Mouse (Mus musculus): ENCODE measurements around the gene Tsen54. TPM values are rescaled to one million over a fixed set of nuclear protein-coding genes. Genes with fewer than 3 reads are reported as not detected.

Tsen54 gene
- polyA plus RNA-seq, 1 experiment from 2014 or later = 31.3 TPM

GRCm38 (mm10) chr11:115819915-115820623 is 5.5 kb downstream of the Tsen54 start:
- Histone ChIP-seq H3K4me1 (replicated peaks) (peaks cover 14% of the 10 kb centered on the region), H3K27ac (no peak overlapping the region), H3K4me2 (replicated peaks) (no peak overlapping the region), H3K4me3 (replicated peaks) (no peak overlapping the region), H3K27me3 (replicated peaks) (no peaks in the 10 kb centered on the region), H3K9me3 (no peaks in the 10 kb centered on the region), H3K36me3 (peaks cover 10% of the 10 kb centered on the region), H3K9ac (no peak overlapping the region)
- no peak for ATAC-seq
- 84% methylated on average over 16 of the region's 16 CpGs for WGBS

- H3K27me3 ChIP-seq (replicated peaks) = no peaks in the 10 kb centered on the region
- no peak overlapping the region for H3K9ac ChIP-seq
- H3K36me3 ChIP-seq = peaks cover 10% of the 10 kb centered on the region
- no peak for ATAC-seq
- H3K9me3 ChIP-seq = no peaks in the 10 kb centered on the region
- 0 out of 2 replicates have a peak, but pooled peaks cover 8% of the 10 kb centered on the region for H3K4me1 ChIP-seq (replicated peaks)
- H3K27ac ChIP-seq = no peak overlapping the region
- H3K4me3 ChIP-seq (replicated peaks) = no peak overlapping the region
- WGBS = 77% methylated on average over 4 of the region's 4 CpGs
- H3K4me2 ChIP-seq (replicated peaks) = no peak overlapping the region
Observed at GRCm38 (mm10) chr11:115821001-115821400, 6.5 kb downstream of the Tsen54 start.

- Histone ChIP-seq H3K9me3 (no peaks in the 10 kb centered on the region), H3K36me3 (peaks cover 10% of the 10 kb centered on the region), H3K4me2 (replicated peaks) (peak within 1 kb of the TSS; percentile 91), H3K27ac (peak within 1 kb of the TSS; percentile 84), H3K27me3 (replicated peaks) (no peaks in the 10 kb centered on the region), H3K9ac (peak within 1 kb of the TSS; percentile 75), H3K4me1 (replicated peaks) (peaks cover 19% of the 10 kb centered on the region; the same call in 1 of the 2 replicates), H3K4me3 (replicated peaks) (peak within 1 kb of the TSS; percentile 76)
- WGBS = under 1% methylated on average over 87 of the region's 87 CpGs
- peak; percentile 98 for ATAC-seq
Observed at GRCm38 (mm10) chr11:115823774-115824740, 9.5 kb downstream of the Tsen54 start, which contains the start of gene Llgl2. TSS of gene Llgl2 (plus strand) at chr11:115824049.

- H3K4me1 ChIP-seq (replicated peaks) = peaks cover 25% of the 10 kb centered on the region; the same call in 1 of the 2 replicates
- peaks cover 8% of the 10 kb centered on the region for H3K36me3 ChIP-seq
- no peaks in the 10 kb centered on the region for H3K9me3 ChIP-seq
- peak overlapping the region; percentile 91 for H3K4me2 ChIP-seq (replicated peaks)
- H3K9ac ChIP-seq = peak overlapping the region; percentile 75
- H3K4me3 ChIP-seq (replicated peaks) = peak overlapping the region; percentile 76
- WGBS = 11% methylated on average over 11 of the region's 11 CpGs
- peak; percentile 51 for ATAC-seq
- no peaks in the 10 kb centered on the region for H3K27me3 ChIP-seq (replicated peaks)
- H3K27ac ChIP-seq = peak overlapping the region; percentile 84
Observed at GRCm38 (mm10) chr11:115824813-115825212, 10.3 kb downstream of the Tsen54 start.

GRCm38 (mm10) chr11:115826487-115826886 is 12.0 kb downstream of the Tsen54 start:
- Histone ChIP-seq H3K27ac (no peak overlapping the region), H3K4me3 (replicated peaks) (0 out of 2 replicates have a peak overlapping the region, but pooled peaks have one; percentile 4), H3K4me1 (replicated peaks) (peaks cover 38% of the 10 kb centered on the region), H3K36me3 (no peaks in the 10 kb centered on the region), H3K9me3 (no peaks in the 10 kb centered on the region), H3K9ac (no peak overlapping the region; the same call in 1 of the 2 replicates), H3K27me3 (replicated peaks) (no peaks in the 10 kb centered on the region), H3K4me2 (replicated peaks) (peak overlapping the region; percentile 91)
- ATAC-seq = no peak
- WGBS = 58% methylated on average over 5 of the region's 5 CpGs

GRCm38 (mm10) chr11:115827624-115828023 is 13.1 kb downstream of the Tsen54 start:
- H3K9me3 ChIP-seq = no peaks in the 10 kb centered on the region
- no peak overlapping the region for H3K27ac ChIP-seq
- no peak for ATAC-seq
- H3K27me3 ChIP-seq (replicated peaks) = no peaks in the 10 kb centered on the region
- H3K4me1 ChIP-seq (replicated peaks) = peaks cover 48% of the 10 kb centered on the region
- H3K4me3 ChIP-seq (replicated peaks) = no peak overlapping the region
- no peaks in the 10 kb centered on the region for H3K36me3 ChIP-seq
- no peak overlapping the region for H3K4me2 ChIP-seq (replicated peaks)
- no peak overlapping the region for H3K9ac ChIP-seq
- WGBS = 78% methylated on average over 6 of the region's 6 CpGs

- no peak for ATAC-seq
- 56% methylated on average over 4 of the region's 4 CpGs for WGBS
- Histone ChIP-seq H3K4me3 (replicated peaks) (no peak overlapping the region), H3K27ac (no peak overlapping the region), H3K4me1 (replicated peaks) (peaks cover 54% of the 10 kb centered on the region), H3K27me3 (replicated peaks) (no peaks in the 10 kb centered on the region), H3K36me3 (no peaks in the 10 kb centered on the region), H3K9ac (no peak overlapping the region), H3K4me2 (replicated peaks) (peak overlapping the region; percentile 1; the same call in 1 of the 2 replicates), H3K9me3 (no peaks in the 10 kb centered on the region)
Observed at GRCm38 (mm10) chr11:115829036-115829435, 14.5 kb downstream of the Tsen54 start.

GRCm38 (mm10) chr11:115830550-115831325 is 16.2 kb downstream of the Tsen54 start:
- 0 out of 2 replicates have a peak overlapping the region, but pooled peaks have one; percentile 4 for H3K9ac ChIP-seq
- ATAC-seq = no peak

GRCm38 (mm10) chr11:115831518-115831917 is 17.0 kb downstream of the Tsen54 start:
- peak overlapping the region; percentile 41 for H3K4me2 ChIP-seq (replicated peaks)
- peak overlapping the region; percentile 72 for H3K27ac ChIP-seq
- ATAC-seq = no peak
- H3K9ac ChIP-seq = no peak overlapping the region
- no peak overlapping the region for H3K4me3 ChIP-seq (replicated peaks)
- no peaks in the 10 kb centered on the region for H3K9me3 ChIP-seq
- WGBS = 47% methylated on average over 3 of the region's 3 CpGs
- H3K27me3 ChIP-seq (replicated peaks) = no peaks in the 10 kb centered on the region
- peaks cover 66% of the 10 kb centered on the region for H3K4me1 ChIP-seq (replicated peaks)
- no peaks in the 10 kb centered on the region for H3K36me3 ChIP-seq

More at GRCm38 (mm10) chr11:115830550-115831325, 16.2 kb downstream of the Tsen54 start:
- Histone ChIP-seq H3K27me3 (replicated peaks) (no peaks in the 10 kb centered on the region), H3K4me3 (replicated peaks) (no peak overlapping the region), H3K4me1 (replicated peaks) (peaks cover 67% of the 10 kb centered on the region), H3K27ac (peak overlapping the region; percentile 19; the same call in 1 of the 2 replicates), H3K4me2 (replicated peaks) (peak overlapping the region; percentile 41), H3K9me3 (no peaks in the 10 kb centered on the region), H3K36me3 (no peaks in the 10 kb centered on the region)
- WGBS = 34% methylated on average over 25 of the region's 25 CpGs

- Histone ChIP-seq H3K36me3 (no peaks in the 10 kb centered on the region), H3K27ac (peak overlapping the region; percentile 72), H3K9me3 (no peaks in the 10 kb centered on the region), H3K9ac (no peak overlapping the region), H3K4me1 (replicated peaks) (peaks cover 69% of the 10 kb centered on the region), H3K27me3 (replicated peaks) (no peaks in the 10 kb centered on the region), H3K4me2 (replicated peaks) (peak overlapping the region; percentile 41), H3K4me3 (replicated peaks) (no peak overlapping the region)
- WGBS = 52% methylated on average over 6 of the region's 6 CpGs
- ATAC-seq = no peak
Observed at GRCm38 (mm10) chr11:115832064-115832463, 17.5 kb downstream of the Tsen54 start.

GRCm38 (mm10) chr11:115832523-115832922 is 18.0 kb downstream of the Tsen54 start:
- 0 out of 2 replicates have a peak overlapping the region, but pooled peaks have one; percentile 17 for H3K9ac ChIP-seq
- H3K36me3 ChIP-seq = no peaks in the 10 kb centered on the region
- H3K27me3 ChIP-seq (replicated peaks) = no peaks in the 10 kb centered on the region
- H3K4me2 ChIP-seq (replicated peaks) = peak overlapping the region; percentile 41
- ATAC-seq = peak; percentile 35
- no peak overlapping the region for H3K4me3 ChIP-seq (replicated peaks)
- WGBS = 9% methylated on average over 8 of the region's 8 CpGs
- H3K4me1 ChIP-seq (replicated peaks) = peaks cover 70% of the 10 kb centered on the region
- H3K27ac ChIP-seq = peak overlapping the region; percentile 72
- H3K9me3 ChIP-seq = no peaks in the 10 kb centered on the region
